Mouse (Mus musculus): ENCODE results near the gene Gm9918.

The Gm9918 gene

GRCm38 (mm10) chr15:102245891-102246741 is 24.2 kb upstream of the Gm9918 start:
- DNase-seq: peak; percentile 66

GRCm38 (mm10) chr15:102246866-102247251 is 23.5 kb upstream of the Gm9918 start:
- DNase-seq: peak; percentile 71

- peak; percentile 48 for DNase-seq
These were observed 22.9 kb upstream of the Gm9918 start for GRCm38 (mm10) chr15:102247252-102248130.

- no peak for DNase-seq
These were observed 22.1 kb upstream of the Gm9918 start for GRCm38 (mm10) chr15:102248131-102248811.

- no peak for DNase-seq
These were observed 21.6 kb upstream of the Gm9918 start for GRCm38 (mm10) chr15:102248812-102249191.

GRCm38 (mm10) chr15:102249251-102249691 is 21.1 kb upstream of the Gm9918 start:
- DNase-seq: no peak

- DNase-seq: no peak
These were observed 20.4 kb upstream of the Gm9918 start for GRCm38 (mm10) chr15:102249967-102250366.

GRCm38 (mm10) chr15:102250521-102250920 is 19.8 kb upstream of the Gm9918 start:
- no peak for DNase-seq

- DNase-seq: no peak
These were observed 14.7 kb upstream of the Gm9918 start for GRCm38 (mm10) chr15:102255547-102256255.

- no peak for DNase-seq
These were observed 13.7 kb upstream of the Gm9918 start for GRCm38 (mm10) chr15:102256431-102257201.

- no peak for DNase-seq
These were observed 12.9 kb upstream of the Gm9918 start, which contains the start of gene Rarg for GRCm38 (mm10) chr15:102257202-102258075. Rarg (minus strand) TSS chr15:102257517.

GRCm38 (mm10) chr15:102258076-102258470 is 12.3 kb upstream of the Gm9918 start:
- no peak for DNase-seq

- DNase-seq: no peak
These were observed 11.6 kb upstream of the Gm9918 start for GRCm38 (mm10) chr15:102258581-102259253.

- no peak for DNase-seq
These were observed 7.8 kb upstream of the Gm9918 start for GRCm38 (mm10) chr15:102262582-102262981.

- DNase-seq: no peak
These were observed 7.3 kb upstream of the Gm9918 start for GRCm38 (mm10) chr15:102263037-102263436.

- no peak for DNase-seq
These were observed 4.8 kb upstream of the Gm9918 start for GRCm38 (mm10) chr15:102265548-102265947.

- DNase-seq: no peak
These were observed 1.1 kb downstream of the Gm9918 start for GRCm38 (mm10) chr15:102271441-102271840.

- DNase-seq: no peak
These were observed 3.8 kb downstream of the Gm9918 start for GRCm38 (mm10) chr15:102273982-102274716.

- DNase-seq: peak; percentile 19
These were observed 8.3 kb downstream of the Gm9918 start for GRCm38 (mm10) chr15:102278726-102279091.
